Mouse (Mus musculus) gastrocnemius, adult 8-10 months (tissue): ENCODE results near the gene Dkk3. TPM values are rescaled to one million over a fixed set of nuclear protein-coding genes. Genes with fewer than 3 reads are reported as not detected.

Experiments
- DNase-seq, 2 experiments: peaks; one replicate each; pipeline ENCODE4 v3.0.0; 2022; ENCODE audit warnings: low spot score in 2 of 2
- total RNA-seq, 4 experiments: library from RNA; stranded (reverse); gene quantifications; 2 replicates each; pipeline ENCODE4 v1.2.4; 2022

The Dkk3 gene
- total RNA-seq, 4 experiments from 2014 or later, result 4.8 to 19.6 (median 8.7) TPM

GRCm38 (mm10) chr7:112084222-112084621, 74.6 kb downstream of the Dkk3 start:
- DNase-seq, result no peak

GRCm38 (mm10) chr7:112082636-112083035, 76.2 kb downstream of the Dkk3 start:
- DNase-seq, result no peak

- no peak for DNase-seq
These were observed 84.0 kb downstream of the Dkk3 start for GRCm38 (mm10) chr7:112074868-112075267.

Other genes with a start within 250 kb of the Dkk3 start
- 100 to 1,000 TPM; 231 to 268 (median 245) TPM for gene Usp47, start 135.6 kb downstream of the Dkk3 start, total RNA-seq
- 100 to 1,000 TPM; 172 to 236 (median 206) TPM for gene Mical2, start 66.8 kb upstream of the Dkk3 start, total RNA-seq